Mouse (Mus musculus) neural tube, embryonic 10.5 days (tissue): ENCODE data around the gene Esp6.
"Not testable (repeated sequence)": the region's sequence is repeated elsewhere in the genome, so short reads cannot be mapped to it uniquely, and the experiment has no call there.

Experiments
- DNase-seq: peaks from one replicate; pipeline ENCODE4 v3.0.0-alpha.2; 2017; ENCODE audit warnings: low spot score; ENCODE audit errors: extremely low spot score

The Esp6 gene

DNA sequence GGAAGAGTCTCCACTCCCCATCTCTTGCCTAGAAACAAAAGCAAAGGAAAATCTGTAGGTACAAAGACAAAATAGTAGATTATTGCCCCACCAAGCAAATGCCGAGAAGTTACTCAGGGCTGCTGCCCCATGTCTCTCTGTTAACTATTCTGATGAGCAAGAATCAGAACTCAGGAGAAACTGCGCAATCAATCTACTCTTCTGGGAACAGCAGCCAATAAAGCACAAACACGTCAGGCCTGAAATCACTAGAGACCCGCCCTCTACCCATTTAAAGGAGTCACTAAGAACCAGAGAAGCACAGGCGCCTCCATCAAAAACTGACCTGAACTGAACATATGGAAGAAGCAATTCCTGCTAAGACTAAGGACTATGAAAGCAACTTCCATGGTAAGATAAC, at the start of gene Esp6:
TSS of gene Esp6 (plus strand) at position 301 of the 400 bp plus-strand sequence.
- DNase-seq: no peak

DNA sequence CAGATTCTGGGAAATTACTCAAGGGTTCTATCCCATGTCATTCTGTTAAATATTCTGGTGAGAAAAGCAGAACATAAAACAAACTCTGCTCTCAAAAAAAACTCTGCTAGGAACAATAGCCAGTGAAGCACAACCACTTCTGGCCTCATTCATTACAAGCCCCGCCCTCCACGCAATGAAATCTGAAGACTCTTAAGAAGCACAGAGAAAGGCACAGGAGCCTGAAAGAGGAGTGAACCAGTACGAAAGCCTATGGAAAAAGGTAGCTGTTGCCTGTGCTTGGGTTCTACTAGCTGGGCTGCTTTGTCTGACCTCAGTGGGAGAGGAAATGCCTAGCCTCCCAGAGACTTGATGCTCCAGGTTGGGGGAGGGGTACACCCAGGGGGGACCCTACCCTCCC, 41.5 kb upstream of the Esp6 start, which contains the start of gene Esp8:
TSS of gene Esp8 (plus strand) at position 205 of the 400 bp plus-strand sequence.
- no peak for DNase-seq

DNA sequence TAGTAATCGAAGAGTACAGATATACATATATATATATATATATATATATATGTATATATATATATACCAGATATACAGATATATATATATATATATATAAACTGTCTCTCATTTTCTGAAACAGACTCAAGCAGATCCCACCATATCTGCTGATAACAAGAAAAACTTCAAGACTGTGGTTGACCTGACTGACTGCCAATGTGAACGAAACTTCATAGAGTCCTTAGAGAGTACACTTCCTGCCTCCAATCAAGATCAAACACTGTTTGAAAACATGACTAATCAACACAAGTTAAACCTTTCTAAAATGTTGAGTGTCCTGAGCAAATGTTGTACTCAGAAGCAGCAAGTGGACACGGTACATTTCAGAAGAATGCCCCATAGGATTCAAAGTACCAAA, 31.5 kb upstream of the Esp6 start:
- DNase-seq: no peak

DNA sequence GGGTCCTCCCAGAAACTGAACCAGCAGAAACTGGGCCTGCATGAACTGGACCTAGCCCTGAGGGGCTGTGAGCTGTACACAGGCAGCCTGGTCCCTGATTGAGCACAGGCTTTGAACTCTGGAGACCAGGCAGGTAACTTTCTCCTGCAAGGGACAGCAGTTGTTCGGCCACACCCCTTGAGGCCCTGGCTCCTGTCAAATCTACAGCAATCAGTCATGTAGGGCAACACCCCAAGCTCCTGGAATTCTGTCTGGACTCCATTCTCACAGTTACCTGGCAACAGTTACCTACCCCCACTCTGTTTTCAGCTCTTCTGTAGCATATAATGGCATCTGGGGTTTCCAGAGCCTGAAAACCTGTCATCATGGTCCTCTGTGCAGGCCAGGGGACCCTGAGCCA, 30.2 kb upstream of the Esp6 start:
- no peak for DNase-seq

DNA sequence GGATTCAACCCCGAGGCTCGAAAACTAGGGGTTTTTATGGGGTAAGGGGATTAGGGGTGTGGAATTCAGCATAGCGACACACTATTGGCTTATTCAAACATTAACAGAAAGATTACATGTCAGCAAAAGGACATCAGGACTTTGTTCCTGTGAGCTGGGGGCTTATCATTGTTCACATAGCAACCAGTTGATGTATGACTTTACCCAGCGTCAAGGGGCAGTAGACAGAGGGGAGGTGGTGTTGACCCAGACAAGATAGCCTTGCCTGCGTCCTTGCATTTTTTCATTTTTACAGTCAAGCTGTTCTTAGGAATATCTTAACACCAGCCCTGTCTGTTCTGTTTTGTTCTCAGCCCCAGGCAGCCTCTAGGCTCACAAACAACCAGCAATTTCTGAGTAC, 14.3 kb upstream of the Esp6 start:
- not testable (repeated sequence) for DNase-seq

DNA sequence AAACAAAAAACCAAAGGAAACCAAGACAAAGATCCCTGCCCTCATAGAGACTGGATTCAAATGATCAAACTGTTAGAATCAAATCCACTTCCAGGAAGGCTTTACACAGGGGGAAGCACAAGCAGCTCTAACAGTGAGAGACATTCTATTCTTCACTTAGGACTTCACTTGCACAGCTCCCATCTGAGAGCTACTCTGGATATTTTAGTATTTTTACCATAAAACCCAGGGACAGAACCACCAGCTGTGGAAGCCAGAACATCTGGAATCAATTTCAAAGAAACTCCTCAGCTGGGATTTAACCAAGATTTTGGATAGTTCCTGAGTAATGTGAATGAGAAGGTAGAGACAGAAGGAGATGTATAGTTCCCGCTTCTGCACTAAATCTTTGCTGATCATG, 7.8 kb upstream of the Esp6 start:
- no peak for DNase-seq

DNA sequence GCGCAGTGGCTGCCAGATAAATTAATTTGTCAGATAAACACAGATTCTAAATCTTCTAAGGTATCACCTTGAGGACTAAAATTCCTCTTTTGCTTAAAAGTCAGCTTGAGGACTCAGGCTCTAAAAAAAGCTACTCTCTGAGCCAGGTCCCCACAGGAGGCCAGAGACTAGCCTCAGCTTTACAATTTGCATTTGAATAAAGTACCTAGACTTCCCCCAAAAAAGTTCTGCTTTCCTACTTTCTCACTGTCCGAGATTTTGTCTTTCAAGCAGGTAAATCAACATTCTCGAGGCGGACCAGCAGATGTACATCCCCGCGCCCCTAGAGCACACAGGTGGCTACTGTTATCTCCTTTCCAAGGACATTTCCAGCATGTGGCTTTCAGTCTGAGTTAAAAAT, 22.6 kb downstream of the Esp6 start:
- DNase-seq: not testable (repeated sequence)

DNA sequence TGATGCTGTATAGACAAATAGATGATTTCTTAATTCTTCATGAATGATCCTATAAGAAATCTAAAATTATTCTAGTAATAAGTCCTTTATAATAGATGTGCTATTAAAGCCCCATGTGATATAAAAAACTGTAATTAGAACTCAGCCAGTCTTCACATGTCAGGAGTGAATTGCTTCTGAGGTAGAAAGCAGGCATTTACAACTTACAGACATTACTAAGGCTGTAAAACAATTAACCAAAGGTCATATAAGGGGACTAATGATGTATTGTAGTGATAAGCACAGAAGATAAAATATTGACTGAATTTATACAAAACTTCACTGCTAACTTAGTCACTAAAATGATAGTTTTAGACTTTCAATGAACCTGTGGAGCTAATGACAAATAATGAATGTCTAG, 30.0 kb downstream of the Esp6 start:
- no peak for DNase-seq

DNA sequence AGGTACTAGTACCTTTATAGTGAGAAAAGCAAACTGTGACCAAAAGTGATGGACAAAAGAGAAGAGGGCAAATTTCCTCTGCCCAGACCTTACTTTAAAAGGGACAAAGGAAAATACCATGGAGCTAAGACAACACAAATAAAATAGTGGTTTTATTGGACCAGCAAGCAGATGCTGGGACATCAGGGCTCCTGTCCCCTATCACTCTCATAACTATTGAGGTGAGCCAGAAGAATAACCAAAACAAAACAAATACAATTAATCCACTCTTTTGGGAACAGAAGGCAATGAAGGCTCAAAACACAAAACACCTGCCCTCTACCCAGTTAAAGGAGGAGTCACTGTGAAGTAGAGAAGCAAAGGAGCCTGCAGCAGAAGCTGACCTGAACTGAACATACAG, 37.0 kb downstream of the Esp6 start, which contains the start of gene Esp4:
TSS of gene Esp4 (plus strand) at position 301 of the 400 bp plus-strand sequence.
- DNase-seq: no peak
